ENCODE assay signal across 24 mouse cellular contexts in the genomic region with DNA sequence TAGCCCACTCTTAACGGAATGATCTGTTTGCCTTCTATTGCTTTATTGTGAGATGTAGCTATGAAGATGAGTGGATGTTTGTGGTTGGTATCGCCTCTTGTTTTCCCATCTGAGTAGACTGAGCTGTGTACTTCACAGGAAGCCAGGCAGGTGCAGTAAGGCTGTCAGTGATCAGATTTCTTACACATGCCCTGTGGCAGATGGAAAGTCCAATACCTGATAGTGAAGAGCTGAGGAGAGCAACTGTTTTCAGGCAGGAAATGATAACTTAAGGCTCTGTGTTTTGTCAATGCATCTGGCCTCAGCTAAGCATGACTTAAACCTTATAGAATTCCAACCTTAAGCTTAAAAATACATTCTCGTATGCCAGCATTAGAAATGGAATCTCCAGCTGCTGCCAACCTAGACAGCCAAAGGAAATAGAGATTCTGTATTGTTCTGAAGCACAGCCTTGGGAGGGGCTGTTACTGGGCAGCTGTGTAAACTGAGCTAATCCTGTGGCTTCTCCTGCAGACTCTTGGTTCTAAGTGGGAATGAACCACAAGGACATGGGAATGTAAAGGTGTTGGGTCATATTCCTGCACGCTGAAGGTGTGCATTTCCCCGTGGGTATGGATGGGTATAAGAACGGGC. TPM values are rescaled to one million over a fixed set of nuclear protein-coding genes. Genes with fewer than 3 reads are reported as not detected.
DNase-seq lines count a peak whose midpoint lies in the region; ATAC-seq and TF ChIP-seq lines count a peak whose summit lies in the region.
"Had no signal": no experiment of that assay in that cellular context is flagged by ENCODE, and none has a peak within 500 bp of the region (broad histone marks: within the 10 kb centered on the region; RNA-seq: fewer than 3 reads in every experiment).

No protein-coding gene starts in this region.

- no peaks in the 10 kb centered on the region for H3K4me1 ChIP-seq in heart, postnatal 0 days (ENCODE audit: control insufficient read depth, insufficient read depth)
- H3K4me1 ChIP-seq in embryonic facial prominence, embryonic 12.5 days = peaks cover 11% of the 10 kb centered on the region; the same call in 1 of the 2 replicates
- H3K4me1 ChIP-seq in limb, embryonic 14.5 days (ENCODE audit: control insufficient read depth, insufficient read depth, low read length) = no peaks in the 10 kb centered on the region
- H3K4me1 ChIP-seq in midbrain, embryonic 10.5 days = peaks cover 6% of the 10 kb centered on the region; the same call in 1 of the 2 replicates
- H3K4me1 ChIP-seq in forebrain, embryonic 11.5 days (replicated peaks; ENCODE audit: control insufficient read depth, insufficient read depth, low read length) = no peaks in the 10 kb centered on the region
- H3K4me1 ChIP-seq: liver, embryonic 15.5 days had no signal

- no peak for TF ChIP-seq POLR2A in limb, embryonic 14.5 days (IDR thresholded peaks at IDR 0.05; ENCODE audit: borderline replicate concordance, extremely low read depth, insufficient read depth, insufficient read length)

- 0 out of 2 replicates have a peak, but pooled peaks cover 3% of the 10 kb centered on the region for H3K9me3 ChIP-seq in heart, postnatal 0 days (replicated peaks; ENCODE audit: control insufficient read depth, low read length)
- no peaks in the 10 kb centered on the region for H3K9me3 ChIP-seq in embryonic facial prominence, embryonic 12.5 days
- H3K9me3 ChIP-seq in limb, embryonic 14.5 days (ENCODE audit: control insufficient read depth, low read length) = 0 out of 2 replicates have a peak, but pooled peaks cover 3% of the 10 kb centered on the region
- 0 out of 2 replicates have a peak, but pooled peaks cover 5% of the 10 kb centered on the region for H3K9me3 ChIP-seq in midbrain, embryonic 10.5 days (replicated peaks)
- no peaks in the 10 kb centered on the region for H3K9me3 ChIP-seq in forebrain, embryonic 11.5 days (ENCODE audit: control insufficient read depth, low read length)
- H3K9me3 ChIP-seq: forebrain, embryonic 13.5 days; liver, embryonic 15.5 days; midbrain, embryonic 13.5 days had no signal

- no peaks in the 10 kb centered on the region for H3K27me3 ChIP-seq in heart, postnatal 0 days (ENCODE audit: control insufficient read depth, insufficient read depth, low read length)
- H3K27me3 ChIP-seq in embryonic facial prominence, embryonic 12.5 days = no peaks in the 10 kb centered on the region
- no peaks in the 10 kb centered on the region for H3K27me3 ChIP-seq in limb, embryonic 14.5 days (ENCODE audit: control insufficient read depth, insufficient read depth, low read length)
- H3K27me3 ChIP-seq in midbrain, embryonic 10.5 days (ENCODE audit: low read depth, poor library complexity, severe bottlenecking) = no peaks in the 10 kb centered on the region
- H3K27me3 ChIP-seq in forebrain, embryonic 11.5 days (ENCODE audit: control insufficient read depth, insufficient read depth, low read length) = no peaks in the 10 kb centered on the region
- H3K27me3 ChIP-seq: forebrain, embryonic 13.5 days; liver, embryonic 15.5 days; midbrain, embryonic 13.5 days had no signal

- no peak overlapping the region for H3K27ac ChIP-seq in heart, postnatal 0 days (ENCODE audit: low read depth)
- H3K27ac ChIP-seq in embryonic facial prominence, embryonic 12.5 days = no peak overlapping the region
- no peak overlapping the region for H3K27ac ChIP-seq in limb, embryonic 14.5 days (replicated peaks; ENCODE audit: low read depth, low read length)
- no peak overlapping the region for H3K27ac ChIP-seq in midbrain, embryonic 10.5 days (replicated peaks)
- no peak overlapping the region for H3K27ac ChIP-seq in forebrain, embryonic 11.5 days (ENCODE audit: low read depth, low read length)
- H3K27ac ChIP-seq: forebrain, embryonic 13.5 days; hindbrain, postnatal 0 days; left cerebral cortex, adult 2 months; liver, embryonic 15.5 days; midbrain, embryonic 13.5 days had no signal

- peak; percentile 49; the same call in 1 of the 2 replicates for ATAC-seq in heart, postnatal 0 days (ENCODE audit: insufficient read depth, low read depth)
- ATAC-seq in embryonic facial prominence, embryonic 12.5 days (ENCODE audit: insufficient number of reproducible peaks, insufficient read depth, low FRiP score, low TSS enrichment) = peak; percentile 67; the same call in 1 of the 2 replicates
- peak; percentile 89 for ATAC-seq in limb, embryonic 14.5 days (ENCODE audit: low FRiP score, low read depth)
- ATAC-seq in forebrain, embryonic 11.5 days (replicated peaks; ENCODE audit: low FRiP score) = no peak
- ATAC-seq: activated CD4-positive, CD25-positive, alpha-beta regulatory T cell, adult 4 months; forebrain, embryonic 13.5 days; hindbrain, postnatal 0 days; intestine, postnatal 0 days; lung, postnatal 0 days; midbrain, embryonic 13.5 days had no signal

- no peak overlapping the region for H3K4me2 ChIP-seq in heart, postnatal 0 days (ENCODE audit: low read depth, low read length)
- H3K4me2 ChIP-seq in embryonic facial prominence, embryonic 12.5 days (replicated peaks) = no peak overlapping the region
- H3K4me2 ChIP-seq in limb, embryonic 14.5 days (replicated peaks; ENCODE audit: low read depth, low read length, severe bottlenecking) = no peak overlapping the region
- no peak overlapping the region for H3K4me2 ChIP-seq in forebrain, embryonic 11.5 days (ENCODE audit: low read depth, low read length, severe bottlenecking)
- H3K4me2 ChIP-seq: forebrain, embryonic 13.5 days; liver, embryonic 15.5 days; midbrain, embryonic 13.5 days had no signal

- no peaks in the 10 kb centered on the region for H3K36me3 ChIP-seq in heart, postnatal 0 days (replicated peaks; ENCODE audit: control insufficient read depth, insufficient read depth, low read length)
- H3K36me3 ChIP-seq in embryonic facial prominence, embryonic 12.5 days = no peaks in the 10 kb centered on the region
- no peaks in the 10 kb centered on the region for H3K36me3 ChIP-seq in limb, embryonic 14.5 days (ENCODE audit: control insufficient read depth, insufficient read depth, low read length)
- H3K36me3 ChIP-seq in midbrain, embryonic 10.5 days = no peaks in the 10 kb centered on the region
- H3K36me3 ChIP-seq in forebrain, embryonic 11.5 days (ENCODE audit: control insufficient read depth, insufficient read depth, low read length) = no peaks in the 10 kb centered on the region
- H3K36me3 ChIP-seq: G1E; liver, embryonic 15.5 days; midbrain, embryonic 13.5 days had no signal

- no peak for TF ChIP-seq EP300 in heart, postnatal 0 days (IDR thresholded peaks at IDR 0.05; ENCODE audit: low read depth)

- no peak for TF ChIP-seq CTCF in heart, postnatal 0 days (IDR thresholded peaks at IDR 0.05; ENCODE audit: low read depth)

- WGBS in heart, postnatal 0 days = 59% methylated on average over 6 of the region's 6 CpGs
- WGBS in embryonic facial prominence, embryonic 12.5 days = 64% methylated on average over 6 of the region's 6 CpGs
- WGBS in limb, embryonic 14.5 days = 77% methylated on average over 6 of the region's 6 CpGs
- 80% methylated on average over 6 of the region's 6 CpGs for WGBS in midbrain, embryonic 10.5 days
- 84% methylated on average over 6 of the region's 6 CpGs for WGBS in forebrain, embryonic 11.5 days

- DNase-seq in heart, adult 11 months = peak; percentile 46
- no peak for DNase-seq in heart, postnatal 10 days
- DNase-seq in heart, postnatal 0 days (ENCODE audit: low spot score) = peak; percentile 43
- DNase-seq in heart, adult 9 months (ENCODE audit: low spot score in 2 of 2) = no peak
- peak; percentile 63 for DNase-seq in limb, embryonic 14.5 days (ENCODE audit: low spot score)
- DNase-seq in midbrain, embryonic 10.5 days (ENCODE audit: low spot score) = no peak
- DNase-seq in forebrain, embryonic 11.5 days (ENCODE audit: low spot score) = no peak
- DNase-seq: adrenal gland, postnatal 14 days; cerebellum, adult 9-11 months; gastrocnemius, postnatal 14 days; kidney, postnatal 36 days; layer of hippocampus, adult 9-11 months; thymus, postnatal 25 days had no signal

- intact Hi-C loops in heart, postnatal 10 days (cut with DNase I) = no loop called here

- H3K9ac ChIP-seq in heart, postnatal 0 days (replicated peaks; ENCODE audit: low read depth, low read length) = no peak overlapping the region
- H3K9ac ChIP-seq in embryonic facial prominence, embryonic 12.5 days = no peak overlapping the region
- no peak overlapping the region for H3K9ac ChIP-seq in limb, embryonic 14.5 days (ENCODE audit: low read depth, low read length, severe bottlenecking)
- no peak overlapping the region for H3K9ac ChIP-seq in forebrain, embryonic 11.5 days (ENCODE audit: low read length)
- H3K9ac ChIP-seq: forebrain, embryonic 13.5 days; liver, embryonic 15.5 days; midbrain, embryonic 13.5 days had no signal

- no peak overlapping the region for H3K4me3 ChIP-seq in heart, postnatal 0 days (ENCODE audit: low read depth, low read length)
- H3K4me3 ChIP-seq in embryonic facial prominence, embryonic 12.5 days = no peak overlapping the region
- no peak overlapping the region for H3K4me3 ChIP-seq in limb, embryonic 14.5 days (replicated peaks; ENCODE audit: low read length)
- no peak overlapping the region for H3K4me3 ChIP-seq in midbrain, embryonic 10.5 days
- no peak overlapping the region for H3K4me3 ChIP-seq in forebrain, embryonic 11.5 days (ENCODE audit: low read depth, low read length)
- H3K4me3 ChIP-seq: forebrain, embryonic 13.5 days; left cerebral cortex, adult 2 months; liver, embryonic 15.5 days; midbrain, embryonic 13.5 days had no signal

RNA-seq across cellular contexts. Expression of gene Dync1i1, which starts 24.8 kb away (rescaled TPM):
- under 1 TPM; 0.35 to 0.86 TPM for total RNA-seq in heart, postnatal 10 days (2021)
- 2.2 TPM in 1 of 2 replicates, not detected in the other for total RNA-seq in heart, postnatal 0 days (2014; rRNA removed; ENCODE audit: low replicate concordance)
- 0.92 and 0.96 TPM in 2 replicates for polyA plus RNA-seq in heart, postnatal 0 days (2015; fragmentation: Nextera tagmentation; extraction: Ambion mirVana)
- polyA plus RNA-seq in embryonic facial prominence, embryonic 12.5 days (2016; fragmentation: Nextera tagmentation; extraction: Ambion mirVana) = 7.4 and 9.1 TPM in 2 replicates
- polyA plus RNA-seq in limb, embryonic 14.5 days (2012; rRNA removed) = 12.4 and 14.3 TPM in 2 replicates
- 9.0 and 10.0 TPM in 2 replicates for polyA plus RNA-seq in limb, embryonic 14.5 days (2014; fragmentation: Nextera tagmentation; extraction: Ambion mirVana)
- 1.5 and 2.0 TPM in 2 replicates for polyA plus RNA-seq in midbrain, embryonic 10.5 days (2016; fragmentation: Nextera tagmentation; extraction: Ambion mirVana)
- 1.6 and 2.0 TPM in 2 replicates for polyA plus RNA-seq in forebrain, embryonic 11.5 days (2014; fragmentation: Nextera tagmentation; extraction: Ambion mirVana)
- total RNA-seq: megakaryocyte progenitor cell, adult 5-6 weeks had no signal
- polyA plus RNA-seq: activated CD4-positive, CD25-positive, alpha-beta regulatory T cell, adult 4 months; G1E had no signal

Comparison
In these comparisons a context has a peak if more than half of its experiments do, and no peak if none do; other contexts are left out.
1. DNase-seq: peak in heart, adult 11 months (single experiment), heart, postnatal 0 days (single experiment) and limb, embryonic 14.5 days (single experiment); none in heart, postnatal 10 days (0 of 2), heart, adult 9 months (0 of 2), midbrain, embryonic 10.5 days (single experiment) and forebrain, embryonic 11.5 days (single experiment).